Mouse (Mus musculus): ENCODE measurements around the gene Gm38392. TPM values are rescaled to one million over a fixed set of nuclear protein-coding genes. Genes with fewer than 3 reads are reported as not detected.
A peak's percentile ranks its signal among the peaks of the same experiment; 100 is the strongest.

Gene Gm38392
- total RNA-seq, 2 experiments from 2014 or later, result 0.45 to 0.52 TPM

DNA sequence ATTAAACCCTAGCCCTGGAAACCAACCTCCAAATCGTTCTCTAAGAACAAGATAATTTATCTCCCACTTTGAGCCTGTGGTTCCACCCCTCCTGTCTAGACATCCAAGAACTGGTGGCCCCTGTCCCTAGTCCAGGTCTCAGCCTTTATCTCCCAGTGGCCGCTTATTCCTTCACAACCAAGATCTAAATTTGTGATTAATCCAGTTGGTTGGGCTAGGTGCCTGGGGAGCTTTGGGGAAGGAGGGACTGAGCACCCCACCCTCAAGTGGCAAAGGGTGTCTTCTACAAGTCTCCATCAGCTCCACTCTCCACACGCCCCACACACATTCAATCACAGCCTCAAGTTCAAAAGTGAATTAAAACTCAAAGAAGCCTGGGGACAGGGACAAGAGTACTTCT lies 80.5 kb downstream of the Gm38392 start:
- intact Hi-C loops (cut with DNase I), result no loop called here
- DNase-seq (ENCODE audit: low spot score in 2 of 2), result no peak

- DNase-seq (ENCODE audit: low spot score in 2 of 2), result no peak
- intact Hi-C loops (cut with DNase I), result no loop called here
Measured at GRCm38 (mm10) chr3:88205563-88206491, 81.2 kb downstream of the Gm38392 start.

DNA sequence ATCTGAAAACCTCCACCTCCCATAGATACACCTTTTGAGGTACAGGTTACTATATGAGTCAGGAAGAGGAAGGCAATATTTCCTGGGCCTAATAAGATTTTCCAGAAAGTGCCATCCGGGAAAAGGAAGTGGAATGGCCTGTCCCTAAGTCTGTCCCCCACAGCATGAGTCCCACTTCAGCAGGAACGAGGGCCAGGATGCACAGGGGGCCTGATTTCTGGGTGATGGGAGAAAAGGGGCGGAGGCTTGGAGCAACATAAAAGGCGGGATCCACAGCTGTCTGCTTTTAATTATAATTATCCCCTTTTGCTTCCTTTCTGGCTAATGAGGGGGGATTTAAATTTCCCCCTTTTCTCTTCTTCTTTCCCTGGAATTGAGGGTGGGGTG lies 81.8 kb downstream of the Gm38392 start:
- no peak for DNase-seq (ENCODE audit: low spot score in 2 of 2)
- intact Hi-C loops (cut with DNase I), result no loop called here

- intact Hi-C loops (cut with DNase I), result no loop called here
- DNase-seq (ENCODE audit: low spot score in 2 of 2), result no peak
Measured at GRCm38 (mm10) chr3:88204751-88205150, 82.3 kb downstream of the Gm38392 start.

DNA sequence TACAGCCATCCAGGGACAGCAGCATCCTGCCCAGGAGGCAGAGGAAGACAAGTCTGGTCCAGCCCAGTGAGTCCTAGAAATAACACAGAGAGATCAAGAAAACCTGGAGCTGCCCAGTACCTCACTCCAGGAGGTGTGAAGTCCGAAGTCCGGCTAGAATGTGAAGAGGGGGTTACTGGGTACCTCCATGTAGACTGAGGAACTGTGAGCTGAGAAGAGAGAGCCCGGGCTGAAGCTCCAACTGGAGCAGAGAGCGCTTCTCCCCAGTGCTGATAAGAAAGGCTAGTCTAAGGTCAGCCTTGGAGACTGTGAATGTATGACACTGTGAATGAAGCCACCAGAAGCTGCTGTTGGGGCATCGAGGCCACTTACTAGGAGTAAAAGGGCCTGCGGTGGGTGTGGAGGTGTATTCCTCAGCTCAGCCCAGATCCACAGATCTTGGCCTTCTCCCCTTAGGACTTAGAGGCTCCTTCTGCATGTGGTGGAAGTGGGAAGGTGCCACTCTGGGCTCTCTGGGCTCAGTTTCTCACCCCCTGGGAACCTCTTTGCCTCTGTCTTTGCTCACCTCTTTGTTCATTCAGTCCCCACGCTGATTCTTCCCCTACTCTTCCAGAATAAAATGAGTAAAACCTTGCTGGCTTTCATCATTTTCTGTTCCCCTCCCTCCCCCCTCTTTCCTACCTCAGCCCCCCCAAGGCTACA lies 82.9 kb downstream of the Gm38392 start:
- intact Hi-C loops (cut with DNase I), result no loop called here
- no peak for DNase-seq (ENCODE audit: low spot score in 2 of 2)

DNA sequence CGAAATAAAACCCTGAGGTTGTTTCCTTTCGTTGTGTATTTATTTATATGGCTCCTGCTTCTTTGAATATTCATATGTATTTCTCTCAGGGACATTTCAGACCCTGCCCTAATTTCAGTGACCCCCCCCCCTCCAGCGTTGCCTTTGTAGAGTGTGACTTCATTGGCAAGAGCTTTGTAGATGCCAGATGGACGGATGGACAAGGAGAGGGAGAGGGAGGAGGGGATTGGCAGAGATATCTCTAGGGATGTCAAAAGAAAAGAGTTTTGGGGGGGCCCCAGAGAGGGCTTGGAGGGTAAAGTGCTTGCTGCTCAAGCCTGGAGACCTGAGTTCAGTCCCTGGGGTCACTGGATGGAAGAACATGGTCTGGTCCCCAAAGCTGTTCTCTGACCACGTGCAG lies 83.6 kb downstream of the Gm38392 start:
- intact Hi-C loops (cut with DNase I), result no loop called here
- DNase-seq (ENCODE audit: low spot score in 2 of 2), result no peak

GRCm38 (mm10) chr3:88202986-88203385 lies 84.0 kb downstream of the Gm38392 start:
- intact Hi-C loops (cut with DNase I), result no loop called here
- DNase-seq (ENCODE audit: low spot score in 2 of 2), result no peak

DNA sequence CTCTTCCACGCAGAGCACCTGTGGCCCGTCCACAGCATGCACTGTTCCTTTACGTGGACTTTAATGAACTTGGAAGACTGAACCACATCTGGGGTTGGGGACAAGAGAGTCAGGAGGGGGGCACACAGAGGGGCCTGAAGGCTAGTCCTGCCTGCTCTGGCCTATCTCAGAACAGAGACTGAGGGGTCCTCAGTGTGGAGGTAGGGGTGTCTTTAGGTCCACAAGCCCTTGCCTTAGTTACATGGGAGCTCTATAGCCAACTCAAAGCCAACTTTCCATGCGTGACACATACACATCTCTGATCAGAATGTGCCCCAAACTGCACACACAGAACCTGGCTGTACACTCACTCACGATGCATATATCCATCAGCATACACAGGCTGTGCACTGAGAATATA lies 85.4 kb downstream of the Gm38392 start:
- intact Hi-C loops (cut with DNase I), result loop anchor here (2.0 kb wide), 1 partner anchor 13 kb away; no protein-coding TSS in a partner anchor

GRCm38 (mm10) chr3:88200972-88201330 lies 86.1 kb downstream of the Gm38392 start:
- intact Hi-C loops (cut with DNase I), result loop anchor here (2.0 kb wide), 1 partner anchor 14 kb away; no protein-coding TSS in a partner anchor
- DNase-seq (ENCODE audit: low spot score in 2 of 2), result peak in 1 of 2 experiments; percentile 43

More for the DNA sequence above, 85.4 kb downstream of the Gm38392 start:
- DNase-seq (ENCODE audit: low spot score in 2 of 2), result no peak

- intact Hi-C loops (cut with DNase I), result loop anchor here (2.0 kb wide), 1 partner anchor 14 kb away; no protein-coding TSS in a partner anchor
Measured at GRCm38 (mm10) chr3:88200161-88200971, 86.6 kb downstream of the Gm38392 start.

DNA sequence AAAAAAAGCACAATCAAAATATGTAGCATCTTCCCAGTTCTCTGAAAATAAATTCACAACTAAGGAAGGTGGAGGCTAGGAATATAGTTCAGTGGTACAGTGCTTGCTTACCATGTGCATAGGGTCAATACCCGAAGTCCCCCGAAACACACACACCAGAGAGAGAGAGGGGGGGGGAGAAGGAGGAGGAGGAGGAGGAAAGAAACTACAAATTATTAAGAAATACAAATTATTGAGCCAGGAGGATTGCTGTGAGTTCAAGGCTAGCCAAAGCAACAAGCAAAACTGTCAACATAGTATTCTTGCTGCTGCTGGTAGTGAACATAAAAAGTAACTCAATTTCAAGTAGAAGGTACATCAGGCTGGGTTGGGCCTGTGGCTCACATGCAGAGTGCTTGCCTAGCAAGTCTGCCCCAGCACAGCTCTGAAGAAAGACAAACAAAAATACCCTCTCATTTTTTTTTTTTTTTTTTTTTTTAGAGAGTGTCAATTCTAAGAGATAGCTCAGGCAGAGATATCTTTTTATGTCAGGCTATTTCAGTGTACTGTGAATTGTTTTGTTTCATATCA lies 87.4 kb downstream of the Gm38392 start:
- no peak for DNase-seq (ENCODE audit: low spot score in 2 of 2)
- intact Hi-C loops (cut with DNase I), result loop anchor here (2.0 kb wide), 1 partner anchor 15 kb away; no protein-coding TSS in a partner anchor

More at GRCm38 (mm10) chr3:88200161-88200971, 86.6 kb downstream of the Gm38392 start:
- DNase-seq (ENCODE audit: low spot score in 2 of 2), result peak in 1 of 2 experiments; percentile 54

- no peak for DNase-seq (ENCODE audit: low spot score in 2 of 2)
- intact Hi-C loops (cut with DNase I), result no loop called here
Measured at GRCm38 (mm10) chr3:88198505-88199020, 88.4 kb downstream of the Gm38392 start.

GRCm38 (mm10) chr3:88197741-88198504 lies 89.1 kb downstream of the Gm38392 start:
- intact Hi-C loops (cut with DNase I), result no loop called here
- DNase-seq (ENCODE audit: low spot score in 2 of 2), result no peak

Small RNA genes lying within 50 kb of the gene (microRNA-seq; reads per million reads assigned to microRNA genes)
- gene Gm25641, result not detected
- gene Mir3093, result 32.2 reads per million, percentile 45 among the genes with 10 or more reads in this experiment
- gene Mir9-1, result not detected

Other genes with a start within 250 kb of the Gm38392 start
- 10 to 100 TPM; 14.9 to 17.5 TPM for gene Gpatch4, start 244.1 kb downstream of the Gm38392 start, total RNA-seq (2021)
- 10 to 100 TPM; 61.7 to 74.4 TPM for gene Naxe, start 228.7 kb downstream of the Gm38392 start, total RNA-seq (2021)
- gene Ttc24, start 208.9 kb downstream of the Gm38392 start, total RNA-seq (2021), result not detected
- 1 to 10 TPM in 1 of 2 experiments, under 1 TPM in 1; 0.23 to 1.1 TPM for gene Iqgap3, start 205.2 kb downstream of the Gm38392 start, total RNA-seq (2021)
- gene Mef2d, start 144.8 kb downstream of the Gm38392 start, total RNA-seq (2021), result 100 to 1,000 TPM; 203 to 231 TPM
- gene Rhbg, start 32.5 kb downstream of the Gm38392 start, total RNA-seq (2021), result not detected
- gene Tsacc, start 9.8 kb upstream of the Gm38392 start, total RNA-seq (2021), result 1 to 10 TPM; 2.3 to 6.0 TPM
- gene Cct3, start 9.9 kb upstream of the Gm38392 start, total RNA-seq (2021), result 100 to 1,000 TPM; 170 TPM
- gene Glmp, start 37.8 kb upstream of the Gm38392 start, total RNA-seq (2021), result 100 to 1,000 TPM in 1 of 2 experiments, 10 to 100 TPM in 1; 90.8 to 101 TPM
- gene Tmem79, start 48.9 kb upstream of the Gm38392 start, total RNA-seq (2021), result 1 to 10 TPM in 1 of 2 experiments, under 1 TPM in 1; 0.41 to 1.8 TPM
- gene Smg5, start 49.0 kb upstream of the Gm38392 start, total RNA-seq (2021), result 10 to 100 TPM; 68.3 to 82.9 TPM
- 1 to 10 TPM; 6.9 to 8.4 TPM for gene Paqr6, start 77.4 kb upstream of the Gm38392 start, total RNA-seq (2021)
- 1 to 10 TPM in 1 of 2 experiments, not detected in 1; 1.8 TPM for gene Bglap3, start 85.5 kb upstream of the Gm38392 start, total RNA-seq (2021)
- gene Bglap2, start 91.5 kb upstream of the Gm38392 start, total RNA-seq (2021), result 1 to 10 TPM; 2.6 to 2.7 TPM
- 1 to 10 TPM in 1 of 2 experiments, not detected in 1; 1.8 TPM for gene Bglap, start 97.3 kb upstream of the Gm38392 start, total RNA-seq (2021)
- 1 to 10 TPM; 6.0 to 7.3 TPM for gene Pmf1, start 123.1 kb upstream of the Gm38392 start, total RNA-seq (2021)
- gene Slc25a44, start 137.9 kb upstream of the Gm38392 start, total RNA-seq (2021), result 10 to 100 TPM; 77.1 to 84.0 TPM
- gene Sema4a, start 174.0 kb upstream of the Gm38392 start, total RNA-seq (2021), result 10 to 100 TPM; 52.2 to 66.7 TPM
- gene Lmna, start 222.7 kb upstream of the Gm38392 start, total RNA-seq (2021), result 10 to 100 TPM; 47.1 to 57.3 TPM
- gene Mex3a, start 245.2 kb upstream of the Gm38392 start, total RNA-seq (2021), result 1 to 10 TPM; 2.6 to 2.9 TPM